Mouse (Mus musculus) MEL (cell line): ENCODE results near the gene Cobl. TPM values are rescaled to one million over a fixed set of nuclear protein-coding genes. Genes with fewer than 3 reads are reported as not detected.

Experiments used
- DNase-seq: peaks from one replicate; pipeline ENCODE4 v3.0.0; 2011; ENCODE audit warnings: low read depth, low spot score
- H3K27ac ChIP-seq: 2 replicates; pipeline ENCODE4 v1.5.1; 2012; ENCODE audit warnings: low read depth, mild to moderate bottlenecking, control low read depth, low read length, moderate library complexity; ENCODE audit not compliant: control insufficient read depth
- H3K27me3 ChIP-seq, 2 experiments: fragments of 150-350 bp in 1 of 2; sonication (generic) in 1 of 2; 2 replicates each; pipeline ENCODE4 v1.6.1; 2012; ENCODE audit warnings: low read length in 2 of 2, mild to moderate bottlenecking in 2 of 2, improper control_type of control experiment in 1 of 2, moderate library complexity in 1 of 2; ENCODE audit not compliant: insufficient read depth in 2 of 2, control insufficient read depth in 1 of 2
- H3K36me3 ChIP-seq, 2 experiments: 2 replicates each; pipeline ENCODE4 v1.6.1; 2012 to 2014; ENCODE audit warnings: low read length in 2 of 2, improper control_type of control experiment in 1 of 2, inconsistent platforms in 1 of 2, mild to moderate bottlenecking in 1 of 2; ENCODE audit not compliant: insufficient read depth in 2 of 2, control insufficient read depth in 1 of 2
- H3K4me1 ChIP-seq, 2 experiments: fragments of 150-350 bp in 1 of 2; sonication (generic) in 1 of 2; 2 replicates each; pipeline ENCODE4 v1.6.1; 2012; ENCODE audit warnings: low read length in 2 of 2, improper control_type of control experiment in 1 of 2, mild to moderate bottlenecking in 1 of 2; ENCODE audit not compliant: insufficient read depth in 2 of 2, control insufficient read depth in 1 of 2
- H3K4me3 ChIP-seq, 2 experiments: fragments of 150-350 bp in 1 of 2; sonication (generic) in 1 of 2; 2 replicates each; pipeline ENCODE4 v1.5.1; 2012; ENCODE audit warnings: low read depth in 2 of 2, low read length in 2 of 2, mild to moderate bottlenecking in 2 of 2, moderate library complexity in 2 of 2, control low read depth in 1 of 2, improper control_type of control experiment in 1 of 2; ENCODE audit not compliant: control insufficient read depth in 1 of 2, insufficient read depth in 1 of 2
- H3K79me2 ChIP-seq: 2 replicates; pipeline ENCODE4 v1.6.1; 2012; ENCODE audit warnings: mild to moderate bottlenecking, low read length, moderate library complexity; ENCODE audit not compliant: control insufficient read depth, poor library complexity, insufficient read depth
- H3K9ac ChIP-seq: 2 replicates; pipeline ENCODE4 v1.6.1; 2012; ENCODE audit warnings: low read depth, mild to moderate bottlenecking, control low read depth, low read length, moderate library complexity; ENCODE audit not compliant: control insufficient read depth, poor library complexity, severe bottlenecking
- H3K9me3 ChIP-seq: fragments of 150-350 bp; sonication (generic); replicated peaks from 2 replicates; pipeline ENCODE4 v1.6.1; 2012; ENCODE audit warnings: mild to moderate bottlenecking, low read length, improper control_type of control experiment, moderate library complexity; ENCODE audit not compliant: insufficient read depth
- CHD1 ChIP-seq: IDR thresholded peaks from 2 replicates; pipeline ENCODE4 v1.6.1; 2012; ENCODE audit warnings: low read depth, mild to moderate bottlenecking, inconsistent platforms, low read length, improper control_type of control experiment
- CHD2 ChIP-seq: IDR thresholded peaks from 2 replicates; pipeline ENCODE4 v1.6.1; 2011; ENCODE audit warnings: low read length, improper control_type of control experiment
- CTCF ChIP-seq, 3 experiments: IDR thresholded peaks in 2 of 3; conservative IDR thresholded peaks in 1 of 3; 2 replicates each; pipeline ENCODE4 v1.5.1; 2011 to 2012; ENCODE audit warnings: low read length in 3 of 3, low read depth in 2 of 3, mild to moderate bottlenecking in 2 of 3, improper control_type of control experiment in 1 of 3, inconsistent platforms in 1 of 3, mixed read lengths in 1 of 3, moderate library complexity in 1 of 3; ENCODE audit not compliant: control insufficient read depth in 1 of 3, insufficient read depth in 1 of 3, poor library complexity in 1 of 3, severe bottlenecking in 1 of 3
- EP300 ChIP-seq, 2 experiments: IDR thresholded peaks; 2 replicates each; pipeline ENCODE4 v1.6.1; 2011; ENCODE audit warnings: improper control_type of control experiment in 2 of 2, low read length in 2 of 2, low read depth in 1 of 2, mild to moderate bottlenecking in 1 of 2
- GABPA ChIP-seq: IDR thresholded peaks from 2 replicates; pipeline ENCODE4 v1.6.1; 2012; ENCODE audit warnings: low read depth, mild to moderate bottlenecking, inconsistent platforms, low read length, improper control_type of control experiment, moderate library complexity
- GATA1 ChIP-seq: IDR thresholded peaks from 2 replicates; pipeline ENCODE4 v1.6.1; 2011; ENCODE audit warnings: low read depth, low read length, improper control_type of control experiment
- HCFC1 ChIP-seq: IDR thresholded peaks from 2 replicates; pipeline ENCODE4 v1.6.1; 2012; ENCODE audit warnings: low read depth, mild to moderate bottlenecking, inconsistent platforms, low read length, improper control_type of control experiment, moderate library complexity
- JUND ChIP-seq: IDR thresholded peaks from 2 replicates; pipeline ENCODE4 v1.6.1; 2011; ENCODE audit warnings: low read depth, mild to moderate bottlenecking, improper control_type of control experiment, low read length
- KAT2A ChIP-seq: conservative IDR thresholded peaks from 2 replicates; pipeline ENCODE4 v1.6.1; 2012; ENCODE audit warnings: low read depth, low read length, improper control_type of control experiment, inconsistent platforms
- MAFK ChIP-seq: IDR thresholded peaks from 2 replicates; pipeline ENCODE4 v1.6.1; 2011; ENCODE audit warnings: low read depth, mild to moderate bottlenecking, low read length, improper control_type of control experiment, borderline replicate concordance
- MAZ ChIP-seq: IDR thresholded peaks from 2 replicates; pipeline ENCODE4 v1.6.1; 2012; ENCODE audit warnings: low read depth, mild to moderate bottlenecking, inconsistent platforms, low read length, improper control_type of control experiment
- MXI1 ChIP-seq: IDR thresholded peaks from 2 replicates; pipeline ENCODE4 v1.6.1; 2011; ENCODE audit warnings: mild to moderate bottlenecking, low read depth, low read length, improper control_type of control experiment
- MYB ChIP-seq: IDR thresholded peaks from 2 replicates; pipeline ENCODE4 v1.6.1; 2011; ENCODE audit warnings: mild to moderate bottlenecking, low read depth, low read length, improper control_type of control experiment
- MYC ChIP-seq: IDR thresholded peaks from 2 replicates; pipeline ENCODE4 v1.6.1; 2011; ENCODE audit warnings: low read depth, mild to moderate bottlenecking, low read length, improper control_type of control experiment, moderate library complexity
- NELFE ChIP-seq: IDR thresholded peaks from 2 replicates; pipeline ENCODE4 v1.6.1; 2011; ENCODE audit warnings: low read depth, low read length, improper control_type of control experiment
- RAD21 ChIP-seq: IDR thresholded peaks from 2 replicates; pipeline ENCODE4 v1.6.1; 2011; ENCODE audit warnings: mild to moderate bottlenecking, low read depth, low read length, improper control_type of control experiment
- RCOR1 ChIP-seq: IDR thresholded peaks from 2 replicates; pipeline ENCODE4 v1.6.1; 2012; ENCODE audit warnings: low read depth, mild to moderate bottlenecking, inconsistent platforms, low read length, improper control_type of control experiment
- SMC3 ChIP-seq: IDR thresholded peaks from 2 replicates; pipeline ENCODE4 v1.6.1; 2011; ENCODE audit warnings: low read depth, low read length, improper control_type of control experiment
- TAL1 ChIP-seq: IDR thresholded peaks from 2 replicates; pipeline ENCODE4 v1.6.1; 2012; ENCODE audit warnings: mild to moderate bottlenecking, inconsistent platforms, low read length, moderate library complexity, mixed read lengths
- TBP ChIP-seq: IDR thresholded peaks from 2 replicates; pipeline ENCODE4 v1.8.0; 2011; ENCODE audit warnings: low read depth, low read length, improper control_type of control experiment
- TCF12 ChIP-seq: IDR thresholded peaks from 2 replicates; pipeline ENCODE4 v1.6.1; 2014; ENCODE audit warnings: low read depth, mild to moderate bottlenecking, inconsistent platforms, low read length, improper control_type of control experiment, moderate library complexity
- UBTF ChIP-seq: IDR thresholded peaks from 2 replicates; pipeline ENCODE4 v1.6.1; 2012; ENCODE audit warnings: low read depth, mild to moderate bottlenecking, inconsistent platforms, low read length, improper control_type of control experiment, moderate library complexity, borderline replicate concordance; ENCODE audit not compliant: insufficient read depth
- USF1 ChIP-seq: IDR thresholded peaks from 2 replicates; pipeline ENCODE4 v1.6.1; 2014; ENCODE audit warnings: low read depth, mild to moderate bottlenecking, inconsistent platforms, low read length, improper control_type of control experiment, moderate library complexity
- USF2 ChIP-seq, 2 experiments: IDR thresholded peaks; 2 replicates each; pipeline ENCODE4 v1.6.1; 2011 to 2012; ENCODE audit warnings: improper control_type of control experiment in 2 of 2, low read length in 2 of 2, borderline replicate concordance in 1 of 2, inconsistent platforms in 1 of 2, low read depth in 1 of 2, mild to moderate bottlenecking in 1 of 2; ENCODE audit not compliant: insufficient read depth in 1 of 2
- ZC3H11A ChIP-seq: IDR thresholded peaks from 2 replicates; pipeline ENCODE4 v1.6.1; 2012; ENCODE audit warnings: low read depth, mild to moderate bottlenecking, inconsistent platforms, low read length, improper control_type of control experiment
- ZKSCAN1 ChIP-seq: IDR thresholded peaks from 2 replicates; pipeline ENCODE4 v1.6.1; 2012; ENCODE audit warnings: low read depth, mild to moderate bottlenecking, inconsistent platforms, low read length, improper control_type of control experiment, moderate library complexity
- ZMIZ1 ChIP-seq: IDR thresholded peaks from 2 replicates; pipeline ENCODE4 v1.6.1; 2012; ENCODE audit warnings: low read depth, mild to moderate bottlenecking, inconsistent platforms, low read length, improper control_type of control experiment, moderate library complexity
- ZNF384 ChIP-seq: IDR thresholded peaks from 2 replicates; pipeline ENCODE4 v1.6.1; 2012; ENCODE audit warnings: low read depth, mild to moderate bottlenecking, inconsistent platforms, low read length, improper control_type of control experiment
- polyA plus RNA-seq, 2 experiments: library from polyadenylated mRNA; stranded (reverse) in 1 of 2; unstranded in 1 of 2; fragments of >175 nt in 1 of 2; fragments of >200 nt in 1 of 2; gene quantifications; 2 replicates each; pipeline versions ENCODE4 v1.2.1 to v1.2.4; 2012; ENCODE audit warnings: low replicate concordance in 2 of 2, low read depth in 1 of 2; ENCODE audit not compliant: insufficient read length in 2 of 2, insufficient read depth in 1 of 2, missing spikeins in 1 of 2
- total RNA-seq: library from RNA; depleted of rRNA; stranded (reverse); fragments of 300-350 nt; gene quantifications from 2 replicates; pipeline ENCODE4 v1.2.3, GENCODE M21; 2012

Cobl gene
- total and polyA plus RNA-seq, 3 experiments: not detected

GRCm38 (mm10) chr11:12229411-12229810, 235.3 kb downstream of the Cobl start:
- H3K27me3 ChIP-seq: no peaks in the 10 kb centered on the region
- TF ChIP-seq GABPA (no peak), ZC3H11A (no peak), CHD2 (no peak), MAFK (no peak), SMC3 (no peak), CTCF (IDR thresholded peaks at IDR 0.05 in 2 of 3, conservative IDR thresholded peaks at IDR 0.05 in 1 of 3; ENCODE audit: control insufficient read depth in 1 of 3, insufficient read depth in 1 of 3, low read depth in 2 of 3, low read length in 3 of 3, poor library complexity in 1 of 3, severe bottlenecking in 1 of 3) (no peak), MYC (no peak), MAZ (no peak), RCOR1 (no peak), ZMIZ1 (no peak), UBTF (no peak), KAT2A (no peak), ZKSCAN1 (no peak), GATA1 (no peak), USF1 (no peak)
- no peaks in the 10 kb centered on the region for H3K4me1 ChIP-seq

DNA sequence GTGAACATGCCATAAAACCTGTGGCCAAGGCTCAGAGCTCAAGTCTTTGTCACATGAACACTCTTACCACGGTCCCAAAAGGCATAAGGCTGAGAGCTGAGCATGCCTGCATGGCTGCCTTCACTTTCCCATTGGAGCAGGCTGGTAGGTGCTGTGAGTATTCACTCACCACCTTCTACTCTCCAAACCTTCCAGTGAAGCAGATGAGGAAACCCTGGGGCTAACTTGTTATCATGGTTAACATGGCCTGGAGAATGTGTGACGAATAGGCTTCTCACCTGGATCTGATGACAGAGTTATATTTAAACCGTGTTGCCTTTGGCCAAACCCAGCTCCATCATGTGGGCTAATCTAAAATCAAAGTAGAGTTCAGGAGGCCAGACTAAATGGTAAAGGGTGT, 237.4 kb downstream of the Cobl start:
- DNase-seq: no peak
- H3K4me3 ChIP-seq: no peak overlapping the region
- TF ChIP-seq TCF12 (no peak), MYB (no peak), MAFK (no peak), TBP (no peak), RCOR1 (no peak), JUND (no peak), TAL1 (no peak), ZKSCAN1 (no peak), MXI1 (no peak), SMC3 (no peak), RAD21 (no peak), HCFC1 (no peak), ZNF384 (no peak), USF2 (IDR thresholded peaks at IDR 0.05; ENCODE audit: borderline replicate concordance in 1 of 2, insufficient read depth in 1 of 2, low read depth in 1 of 2, low read length in 2 of 2) (no peak), NELFE (no peak), CTCF (IDR thresholded peaks at IDR 0.05 in 2 of 3, conservative IDR thresholded peaks at IDR 0.05 in 1 of 3; ENCODE audit: control insufficient read depth in 1 of 3, insufficient read depth in 1 of 3, low read depth in 2 of 3, low read length in 3 of 3, poor library complexity in 1 of 3, severe bottlenecking in 1 of 3) (no peak), CHD1 (no peak), EP300 (IDR thresholded peaks at IDR 0.05; ENCODE audit: low read depth in 1 of 2, low read length in 2 of 2) (no peak)
- no peaks in the 10 kb centered on the region for H3K36me3 ChIP-seq
- H3K9ac ChIP-seq: no peak overlapping the region
- H3K9me3 ChIP-seq: no peaks in the 10 kb centered on the region
- H3K4me1 ChIP-seq: no peaks in the 10 kb centered on the region
- no peak overlapping the region for H3K27ac ChIP-seq
- no peaks in the 10 kb centered on the region for H3K79me2 ChIP-seq
- no peaks in the 10 kb centered on the region for H3K27me3 ChIP-seq

More at GRCm38 (mm10) chr11:12229411-12229810, 235.3 kb downstream of the Cobl start:
- DNase-seq: no peak
- Histone ChIP-seq H3K9me3 (no peaks in the 10 kb centered on the region), H3K9ac (no peak overlapping the region), H3K36me3 (no peaks in the 10 kb centered on the region), H3K27ac (no peak overlapping the region), H3K79me2 (no peaks in the 10 kb centered on the region), H3K4me3 (no peak overlapping the region)
